Mouse (Mus musculus) Muller cell, postnatal 12 days (primary cell): Measurements from ENCODE around the gene Prkar2b.

Source experiments
- DNase-seq: peaks from one replicate; pipeline ENCODE4 v3.0.0-alpha.2; 2015; ENCODE audit errors: inconsistent ontology term

Gene Prkar2b

DNA sequence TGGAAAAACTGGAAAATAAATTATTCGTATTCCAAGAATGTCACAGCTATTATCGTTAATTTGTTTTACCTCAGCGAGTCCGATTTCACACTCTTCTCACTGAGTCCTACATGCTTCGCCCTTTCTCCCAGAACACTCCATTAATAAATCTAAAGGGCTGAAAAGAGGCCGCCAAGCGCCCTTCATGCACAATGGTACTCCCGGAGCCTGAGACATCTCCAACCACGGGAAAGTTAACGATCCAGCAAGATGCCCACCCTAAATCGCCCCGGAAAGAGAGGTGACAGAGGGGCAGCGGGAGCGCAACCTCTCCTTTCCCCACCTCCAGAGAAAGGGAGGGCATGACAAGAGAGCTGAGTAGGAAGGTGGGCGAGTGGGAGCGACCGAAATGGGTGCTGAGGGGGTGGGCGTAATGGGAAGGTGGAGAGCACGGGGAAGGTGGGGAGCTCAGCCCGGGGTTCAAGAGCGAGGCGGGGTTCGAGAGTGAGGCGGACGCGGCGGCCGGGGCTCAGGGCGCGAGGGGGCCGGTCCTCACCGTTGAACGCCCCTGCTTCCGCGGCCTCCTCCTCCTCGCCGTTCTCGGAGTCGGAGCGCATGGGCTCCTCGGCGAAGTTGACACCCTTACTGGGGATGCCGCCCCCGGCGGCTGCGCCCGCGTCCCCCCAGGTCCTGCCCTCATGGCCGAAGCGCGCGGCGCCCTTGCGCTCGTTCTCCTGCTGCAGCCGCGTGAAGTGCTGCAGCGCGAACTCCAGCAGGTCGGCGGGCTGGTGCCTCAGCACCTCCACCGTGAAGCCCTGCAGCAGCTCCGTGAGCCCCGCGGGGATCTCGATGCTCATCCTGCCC is 628 bp downstream of the Prkar2b start:
- DNase-seq: no peak

DNA sequence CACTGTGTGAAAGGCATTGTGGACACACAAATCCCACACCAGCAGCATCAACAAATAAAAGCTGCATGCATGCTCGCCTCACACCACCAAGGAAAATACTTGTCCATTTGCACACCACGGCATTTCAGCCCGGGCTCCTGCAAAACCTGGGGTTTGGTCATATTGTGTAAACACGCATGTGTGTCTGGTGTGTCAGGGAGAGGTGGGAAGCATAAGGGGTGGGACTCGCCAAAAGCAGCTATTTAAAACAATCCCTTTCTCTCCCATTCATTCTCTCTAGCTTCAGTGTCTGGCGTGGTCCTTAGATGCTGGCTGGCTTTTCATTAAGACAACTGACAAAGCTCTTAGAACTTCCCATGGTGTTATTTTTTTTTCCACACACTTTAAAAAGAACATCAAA is 1.4 kb downstream of the Prkar2b start:
- DNase-seq: no peak

DNA sequence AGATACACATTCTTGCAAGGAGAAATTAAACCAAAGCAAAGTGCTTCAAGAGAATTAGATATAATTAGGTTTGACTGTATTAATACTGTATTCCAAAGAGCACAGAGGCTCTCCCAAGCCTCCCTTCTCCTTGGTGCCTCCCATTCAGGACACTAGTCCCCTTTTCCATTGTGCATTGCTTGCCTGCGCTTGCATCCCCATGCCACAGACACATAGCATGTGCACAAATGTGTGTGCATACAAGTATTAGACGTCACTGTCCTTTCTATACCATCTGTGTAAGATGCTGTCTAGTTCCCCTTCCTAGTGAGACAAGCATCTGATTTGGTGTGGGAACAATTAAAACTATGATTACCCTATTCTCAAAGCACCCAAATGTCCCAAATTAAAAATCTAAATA is 2.0 kb downstream of the Prkar2b start:
- no peak for DNase-seq

DNA sequence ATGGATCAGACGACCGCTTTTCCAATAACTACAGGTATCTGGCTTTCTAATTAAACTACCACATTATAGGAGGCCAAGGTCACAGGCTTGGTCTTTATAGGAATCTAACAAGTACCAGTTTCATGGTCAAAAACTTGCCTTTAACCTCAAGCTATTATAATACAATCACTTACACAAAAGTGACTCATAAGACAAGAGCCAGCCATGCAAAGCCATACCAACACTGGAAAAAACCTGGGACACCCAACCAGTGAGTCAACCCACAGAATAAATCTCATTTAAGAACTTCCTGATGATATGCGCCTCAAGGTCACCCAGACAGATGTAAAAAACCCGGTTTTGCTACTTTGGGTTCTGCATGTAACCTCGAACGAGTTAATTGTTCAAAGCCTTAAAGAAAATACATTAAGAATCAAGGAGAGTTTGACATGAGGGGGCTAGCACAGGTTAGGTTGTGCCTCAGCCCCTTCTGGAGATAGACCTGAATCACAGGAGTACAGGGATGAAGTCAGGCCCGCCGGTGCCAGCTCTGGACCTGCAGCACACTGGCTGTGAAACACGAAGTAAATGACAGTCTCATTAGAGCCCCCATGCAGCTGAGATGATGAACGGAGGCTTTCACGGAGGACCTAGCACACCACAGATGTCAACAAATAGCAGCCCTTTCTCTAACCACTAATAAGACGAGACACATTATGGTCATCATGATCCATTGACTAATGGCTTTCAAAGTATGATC is 3.5 kb downstream of the Prkar2b start:
- DNase-seq: peak; percentile 8

DNA sequence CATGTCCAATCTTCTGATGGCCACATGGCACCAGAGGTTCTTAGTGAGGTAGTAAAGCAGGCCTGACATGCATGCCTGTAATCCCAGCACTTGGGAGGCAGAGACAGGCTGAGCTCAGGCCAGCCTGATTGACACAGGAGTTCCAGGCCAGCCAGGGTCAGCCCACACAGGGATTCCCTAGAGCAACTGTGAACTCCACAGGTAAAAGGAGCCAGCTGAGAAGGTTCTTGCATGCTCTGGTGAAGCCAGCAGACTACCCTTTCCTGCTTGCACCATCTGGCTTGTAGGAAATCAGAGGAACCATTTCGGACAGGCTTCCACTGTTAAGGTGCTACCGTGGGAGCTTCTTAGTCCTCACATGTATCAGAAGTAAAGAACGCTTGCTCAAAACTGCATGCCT is 5.3 kb downstream of the Prkar2b start:
- DNase-seq: no peak

DNA sequence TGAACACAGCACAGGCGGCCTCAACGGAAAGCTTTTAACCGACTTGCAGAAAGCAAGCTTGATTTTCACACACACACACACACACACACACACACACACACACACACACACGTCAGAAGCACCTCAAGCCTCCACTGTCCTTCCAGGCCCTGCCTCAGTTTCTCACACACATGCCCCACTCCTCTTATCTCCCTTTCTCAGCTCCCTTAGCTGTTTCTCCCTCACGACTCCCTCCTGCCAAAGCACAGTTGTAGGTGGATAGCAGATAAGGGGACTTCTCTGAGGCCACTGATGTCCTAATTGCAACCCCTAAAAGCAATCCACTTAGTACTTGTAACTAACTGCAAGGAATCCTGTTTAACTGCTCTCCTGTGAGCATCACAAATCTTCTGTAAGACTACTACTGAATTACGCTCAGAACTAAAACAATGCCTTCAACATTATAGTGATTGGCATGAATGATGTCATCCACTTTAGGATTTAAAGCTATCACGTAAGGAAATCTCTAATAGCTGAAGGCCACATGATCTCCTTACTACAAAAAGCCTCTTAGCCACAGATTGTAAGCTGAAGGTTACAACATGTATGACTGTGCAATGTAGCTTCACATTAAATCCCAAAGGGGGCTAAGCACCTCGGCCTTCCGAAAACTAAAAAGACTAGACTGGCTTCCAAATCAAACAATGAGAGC is 6.5 kb downstream of the Prkar2b start:
- DNase-seq: no peak

DNA sequence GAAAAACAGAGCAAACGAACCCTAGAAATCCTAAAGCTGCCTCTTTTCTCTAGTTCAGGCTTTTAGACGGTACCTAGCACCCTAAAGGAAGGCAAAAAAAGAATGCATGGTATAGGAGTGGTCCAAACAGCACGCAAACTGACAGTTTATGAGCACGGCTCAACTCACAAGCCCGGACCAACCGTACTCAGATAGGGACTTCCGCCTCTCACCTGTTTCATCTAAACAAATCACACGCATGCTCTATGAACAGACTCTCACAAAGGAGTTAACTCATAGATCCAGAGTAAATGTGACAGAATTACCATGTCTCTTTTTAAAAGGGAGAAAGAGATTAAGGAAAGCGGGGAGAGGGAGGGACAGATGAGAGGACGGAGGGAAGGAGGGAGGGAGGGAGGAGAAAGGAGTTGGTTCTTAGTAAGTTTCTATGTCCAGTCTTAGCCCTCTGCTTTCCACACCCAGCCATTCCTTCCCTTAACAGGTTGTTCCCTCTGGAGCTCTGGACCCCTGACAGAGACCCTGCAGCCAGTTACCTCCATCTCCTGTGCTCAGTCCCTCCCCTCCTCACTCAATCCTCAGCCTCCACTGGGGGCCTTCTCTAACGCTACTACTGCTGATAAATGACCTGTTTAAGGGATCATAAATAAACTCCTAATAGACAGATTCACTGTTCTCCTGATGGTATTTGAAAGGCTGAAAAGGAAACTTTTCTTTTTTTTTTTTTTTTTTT is 7.3 kb downstream of the Prkar2b start:
- no peak for DNase-seq

DNA sequence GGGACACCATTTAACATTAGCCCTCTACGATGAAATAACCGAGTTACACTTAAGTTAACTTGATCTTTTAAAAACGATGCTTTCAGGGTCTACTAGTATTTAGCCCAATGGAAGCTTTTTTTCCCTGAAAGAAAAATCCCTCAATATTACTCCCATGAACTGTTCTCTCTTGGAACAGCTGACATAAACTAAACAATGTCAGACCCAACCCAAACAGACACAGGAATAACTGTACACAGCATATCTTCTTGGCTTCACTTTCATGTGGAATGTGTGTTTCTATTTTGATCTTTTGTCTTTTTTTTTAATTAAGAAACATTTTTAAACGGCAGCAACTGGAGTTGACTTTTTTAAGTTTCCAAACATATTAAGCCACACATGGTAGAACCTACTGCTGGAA is 8.2 kb downstream of the Prkar2b start:
- DNase-seq: no peak

DNA sequence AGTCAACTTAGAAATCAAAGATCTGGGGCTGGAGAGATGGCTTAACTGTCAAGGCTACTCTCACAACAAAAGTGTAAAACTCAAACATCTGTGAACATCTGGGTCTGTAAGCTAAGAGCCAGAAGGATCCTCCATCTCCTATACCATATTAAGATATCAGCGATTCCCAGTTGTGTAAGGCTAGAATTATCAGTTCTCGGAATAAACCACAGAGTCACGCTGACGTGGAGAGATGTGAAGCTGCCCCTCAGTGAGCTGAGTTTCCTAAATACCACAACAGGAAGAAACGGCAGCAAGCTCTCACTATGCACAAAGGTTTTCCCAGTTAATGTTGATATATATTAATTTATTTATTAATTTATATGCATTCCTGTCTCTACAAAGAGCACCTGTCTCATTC is 10.9 kb downstream of the Prkar2b start:
- no peak for DNase-seq

DNA sequence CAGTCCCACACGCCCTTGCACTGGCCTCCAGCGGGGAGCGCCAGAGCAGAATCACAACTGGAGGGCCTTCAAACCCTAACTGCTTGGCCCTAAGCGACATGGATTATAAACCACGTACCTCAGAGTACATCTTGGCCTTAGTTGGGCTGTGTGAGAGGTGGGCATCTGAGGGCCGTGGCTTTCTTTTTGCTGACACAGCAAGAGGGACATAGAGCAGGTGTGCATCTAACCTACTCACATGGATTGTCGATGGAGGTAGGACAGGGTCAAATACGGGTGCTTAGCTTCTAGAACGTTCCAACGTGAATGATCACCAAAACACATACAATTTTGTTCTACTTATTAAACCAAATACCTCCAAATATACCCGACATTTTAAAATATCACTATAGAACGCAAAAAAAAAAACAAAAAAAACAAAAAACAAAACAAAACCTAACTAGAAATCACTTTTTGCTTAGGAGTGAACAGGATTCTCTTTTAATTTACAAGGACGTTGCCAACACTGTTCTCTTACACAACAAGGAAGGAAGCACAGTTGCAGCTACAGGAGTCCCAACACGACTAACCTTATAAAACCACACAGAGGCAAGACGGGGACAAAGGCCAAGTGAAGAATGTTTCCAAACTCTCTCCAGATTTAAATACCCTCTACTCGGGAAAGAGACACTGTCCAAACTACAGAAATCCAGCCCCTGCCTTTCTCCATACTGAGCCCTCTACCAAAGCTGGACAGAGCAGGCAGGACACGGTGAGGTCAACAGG is 15.3 kb downstream of the Prkar2b start:
- no peak for DNase-seq

DNA sequence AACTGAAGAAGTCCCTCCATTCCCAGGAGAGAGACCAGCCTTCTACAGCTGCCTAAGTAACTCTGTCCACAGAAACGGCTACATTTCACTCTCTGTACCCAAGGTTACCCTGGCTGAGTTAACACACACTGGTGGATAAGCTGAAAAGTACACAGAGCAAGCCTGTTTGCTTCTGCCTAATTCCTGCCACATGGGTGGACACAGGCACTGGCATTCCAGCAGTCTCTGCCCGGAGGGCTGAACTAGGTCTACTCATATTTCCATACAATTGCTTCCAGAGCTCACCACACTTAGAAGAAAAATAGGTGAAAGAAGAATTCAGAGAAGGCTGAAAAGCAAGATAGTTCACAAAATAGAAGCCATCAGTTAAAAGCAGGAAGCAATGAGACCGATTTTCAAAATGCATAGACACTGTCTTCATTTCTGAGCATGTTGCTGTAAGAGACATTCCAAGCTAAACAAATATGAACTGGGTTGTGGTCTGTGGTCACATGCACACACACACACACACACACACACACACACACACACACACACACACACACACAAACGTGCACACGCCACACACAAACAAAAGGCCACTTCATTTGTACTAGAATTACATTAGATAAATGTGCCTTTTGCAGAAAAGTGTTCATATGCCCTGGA is 16.5 kb downstream of the Prkar2b start:
- DNase-seq: peak; percentile 84

DNA sequence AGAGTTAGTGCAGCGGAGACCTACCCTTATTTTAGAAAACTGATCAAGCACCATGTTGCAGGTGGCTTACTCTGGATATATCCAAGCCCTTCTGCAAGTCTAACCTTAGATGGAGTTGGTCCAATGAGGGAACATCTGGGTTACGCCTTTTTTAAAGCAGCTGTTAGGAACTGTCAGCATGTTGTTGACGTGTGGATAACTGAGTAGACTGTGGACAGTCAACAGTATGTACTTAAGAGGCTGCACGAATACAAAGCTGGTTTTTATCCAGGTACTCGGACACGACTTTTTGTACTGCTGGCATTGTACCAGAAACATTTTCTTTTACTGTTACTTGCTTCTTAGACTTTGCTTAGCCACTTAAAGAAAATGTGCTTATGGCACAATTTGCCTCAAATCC is 27.6 kb downstream of the Prkar2b start:
- no peak for DNase-seq

DNA sequence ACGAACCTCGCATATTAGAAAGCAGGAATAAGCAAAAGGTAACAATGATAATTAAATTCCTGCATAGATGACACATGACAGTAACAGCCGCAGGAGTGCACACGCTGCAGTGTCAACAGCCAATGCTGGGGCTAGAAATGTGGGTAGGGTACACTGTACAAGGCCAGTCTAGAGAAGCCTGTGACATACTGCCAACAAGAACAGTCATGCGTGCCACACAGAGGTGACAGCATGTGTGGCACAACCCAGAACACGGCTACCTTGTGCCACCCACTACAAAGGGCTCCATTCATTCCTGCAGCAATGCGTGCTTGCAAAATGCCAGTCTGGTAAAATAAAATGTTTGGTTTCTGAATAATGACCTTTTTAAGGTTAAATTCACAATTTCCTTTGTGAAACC is 28.2 kb downstream of the Prkar2b start:
- DNase-seq: no peak

DNA sequence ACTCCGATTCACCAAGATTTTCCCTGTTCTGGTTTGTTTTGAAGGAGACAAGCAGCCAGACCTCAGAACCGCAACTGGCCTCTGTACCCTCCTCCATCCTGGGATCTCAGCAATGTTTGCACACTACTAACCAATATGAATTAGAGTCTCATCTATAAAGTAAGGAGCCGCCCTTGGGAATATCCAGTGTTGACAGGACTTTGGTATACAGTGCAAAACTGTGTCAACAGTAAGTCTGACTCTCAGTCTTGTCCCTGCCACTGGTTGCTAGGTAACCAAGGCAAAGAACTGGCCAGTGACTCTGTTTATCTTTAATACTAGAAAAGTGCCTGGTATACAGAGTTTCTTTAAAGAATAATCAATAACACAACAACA is 42.7 kb downstream of the Prkar2b start:
- no peak for DNase-seq

DNA sequence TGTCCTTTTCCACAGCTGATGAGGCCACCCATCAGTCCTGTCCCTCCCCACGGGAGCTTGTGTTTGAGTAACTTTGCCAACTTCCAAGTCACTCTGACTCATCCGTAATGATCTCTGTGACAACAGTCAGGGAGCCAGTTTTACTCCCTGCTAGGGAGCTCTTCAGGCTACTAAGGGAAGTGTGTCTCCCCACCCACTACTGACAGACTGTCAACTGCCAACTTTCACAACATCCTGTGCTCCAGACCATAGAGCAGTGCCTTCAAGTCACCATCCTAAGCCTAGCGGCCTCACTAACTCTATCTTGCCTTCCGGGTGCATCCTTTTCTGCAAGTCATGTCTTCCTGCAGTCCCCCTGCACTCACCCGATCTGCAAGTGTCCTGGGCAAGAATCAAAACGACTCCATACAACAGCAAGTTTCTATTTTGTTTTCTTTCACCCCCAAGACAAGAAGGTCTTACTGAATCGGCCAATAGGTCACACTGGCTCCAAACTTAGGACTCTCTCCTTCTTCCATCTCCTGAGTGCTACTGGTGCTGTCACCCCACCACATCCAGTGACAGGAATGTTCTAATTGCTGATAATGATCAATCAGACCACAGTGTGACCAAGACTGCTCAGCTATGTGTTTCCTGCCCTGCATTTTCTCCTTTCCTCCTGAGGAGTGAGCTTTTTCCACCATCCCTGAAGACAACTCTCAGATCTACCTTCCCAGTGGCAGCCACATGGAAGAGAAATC is 43.3 kb downstream of the Prkar2b start:
- DNase-seq: peak; percentile 19

DNA sequence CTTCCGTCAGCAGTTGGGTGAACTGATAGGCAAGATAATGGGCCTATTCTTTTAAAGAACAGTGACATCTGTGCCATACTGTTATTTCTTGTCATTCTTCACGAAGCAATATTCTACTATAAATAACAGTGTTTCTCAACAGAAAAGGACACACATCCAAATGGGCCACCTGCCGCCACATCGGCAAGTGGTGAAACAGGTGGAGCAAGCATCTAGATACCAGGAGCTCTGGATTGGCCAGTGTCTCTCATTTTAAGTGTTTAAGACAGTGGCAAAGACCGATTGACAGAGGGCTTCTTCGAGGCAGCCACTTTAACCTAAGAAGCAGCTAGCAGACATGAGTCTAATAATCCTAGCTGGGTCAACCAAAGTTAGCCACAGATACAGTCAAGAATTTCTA is 44.6 kb downstream of the Prkar2b start:
- no peak for DNase-seq

DNA sequence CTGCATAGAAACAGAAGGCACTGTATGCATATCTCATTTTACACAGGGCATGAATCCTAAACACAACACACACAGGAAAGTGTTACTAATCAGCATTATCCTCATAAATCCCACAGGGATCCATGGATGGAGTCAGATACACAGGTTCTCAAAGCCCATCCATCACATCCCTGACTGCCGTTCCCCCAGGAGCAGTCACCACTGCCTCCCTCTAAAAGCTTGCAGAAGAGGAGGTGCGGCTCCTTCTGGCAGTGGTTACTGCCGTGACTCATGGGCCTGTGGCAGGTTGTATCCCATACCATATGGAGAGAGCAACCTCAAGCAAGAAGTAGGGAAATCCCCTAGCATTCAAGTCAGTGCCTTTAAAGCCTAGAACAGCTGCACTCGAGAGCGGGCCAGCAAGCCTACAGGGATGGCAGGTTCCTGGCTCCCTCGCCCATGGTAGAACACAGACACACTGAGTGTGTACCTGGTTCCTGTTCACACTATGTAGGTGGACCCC is 45.8 kb downstream of the Prkar2b start:
- DNase-seq: peak; percentile 9

DNA sequence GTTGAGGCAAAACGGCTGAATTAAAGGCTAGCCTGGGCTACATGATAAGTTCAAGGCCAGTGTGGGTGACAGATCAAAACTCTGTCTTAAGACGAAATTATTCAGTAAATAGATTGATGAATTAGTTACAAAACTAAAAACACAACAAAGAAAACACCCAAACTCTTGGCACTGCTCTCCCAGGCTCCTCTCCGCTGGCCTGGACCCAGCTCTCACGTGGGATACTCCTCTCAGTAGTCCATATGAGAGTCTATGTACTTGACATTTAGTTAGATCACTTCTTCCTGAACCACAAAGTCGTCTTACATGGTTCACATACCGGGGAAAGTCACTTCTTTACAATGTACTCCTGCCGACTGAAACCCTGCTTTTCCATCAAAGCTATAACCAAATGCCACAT is 46.3 kb downstream of the Prkar2b start:
- DNase-seq: no peak

DNA sequence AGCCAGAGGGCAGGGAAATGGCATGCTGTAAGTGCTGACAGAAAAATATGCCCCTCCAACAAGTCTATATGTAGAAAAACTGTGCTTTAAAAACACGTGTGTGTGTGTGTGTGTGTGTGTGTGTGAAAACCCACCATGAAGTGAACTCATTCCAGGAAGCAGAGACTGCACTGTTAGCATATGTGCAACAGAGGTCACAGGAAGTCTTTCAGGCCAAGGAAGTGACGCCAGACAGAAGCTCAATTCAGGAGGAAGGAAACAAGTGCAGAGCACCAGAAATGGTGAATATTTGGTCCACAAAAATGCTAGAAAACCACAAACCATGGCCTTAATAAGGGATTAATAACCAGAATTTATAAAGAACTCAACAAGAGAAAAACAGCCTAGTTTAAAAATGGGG is 48.9 kb downstream of the Prkar2b start:
- DNase-seq: no peak

DNA sequence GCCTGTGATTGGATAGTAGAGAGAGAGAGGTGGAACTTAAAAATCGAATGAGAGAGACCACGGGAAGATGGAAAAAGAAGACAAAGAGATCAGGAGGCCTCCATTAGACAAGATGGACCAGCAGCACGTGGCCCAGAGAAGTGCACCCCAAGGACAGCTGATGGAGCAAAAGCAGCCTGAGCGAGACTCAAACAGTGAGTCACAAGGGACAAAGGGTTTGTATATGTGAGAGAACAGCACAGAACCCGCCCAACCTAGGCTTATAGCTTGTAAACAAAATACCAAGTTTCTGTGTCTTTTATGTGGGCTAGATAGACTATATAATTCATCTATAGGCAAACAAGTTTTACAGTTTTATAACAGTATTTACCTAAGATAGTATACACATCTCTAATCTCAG is 50.0 kb downstream of the Prkar2b start:
- DNase-seq: no peak
